Mouse (Mus musculus) embryonic facial prominence, embryonic 14.5 days (tissue): ENCODE results near the gene Sstr2. TPM values are rescaled to one million over a fixed set of nuclear protein-coding genes. Genes with fewer than 3 reads are reported as not detected.

Experiments used
- ATAC-seq: fragments of 200-750 bp; cut with Nextera tagmentation; 2 replicates; pipeline ENCODE4 v1.8.0; 2017; ENCODE audit warnings: low read depth, moderate number of reproducible peaks, moderate TSS enrichment
- DNase-seq: peaks from one replicate; pipeline ENCODE4 v3.0.0-alpha.2; 2015; ENCODE audit warnings: low spot score
- H3K27ac ChIP-seq: fragments of 300-500 bp; sonication (generic); replicated peaks from 2 replicates; pipeline ENCODE4 v1.5.1; 2014; ENCODE audit warnings: low read depth, mild to moderate bottlenecking, low read length, moderate library complexity
- H3K27me3 ChIP-seq: fragments of 300-500 bp; sonication (generic); replicated peaks from 2 replicates; pipeline ENCODE4 v1.6.1; 2014; ENCODE audit warnings: low read length; ENCODE audit not compliant: control insufficient read depth, insufficient read depth
- H3K36me3 ChIP-seq: fragments of 300-500 bp; sonication (generic); 2 replicates; pipeline ENCODE4 v1.6.1; 2014; ENCODE audit warnings: low read length, mixed read lengths; ENCODE audit not compliant: control insufficient read depth, insufficient read depth
- H3K4me1 ChIP-seq: fragments of 300-500 bp; sonication (generic); 2 replicates; pipeline ENCODE4 v1.6.1; 2014; ENCODE audit warnings: antibody characterized with exemption, low read length; ENCODE audit not compliant: control insufficient read depth, insufficient read depth
- H3K4me2 ChIP-seq: fragments of 300-500 bp; sonication (generic); 2 replicates; pipeline ENCODE4 v1.6.1; 2014; ENCODE audit warnings: low read depth, mild to moderate bottlenecking, low read length, moderate library complexity, mixed read lengths
- H3K4me3 ChIP-seq: fragments of 300-500 bp; sonication (generic); 2 replicates; pipeline ENCODE4 v1.5.1; 2014; ENCODE audit warnings: low read depth, mild to moderate bottlenecking, low read length
- H3K9ac ChIP-seq: fragments of 300-500 bp; sonication (generic); 2 replicates; pipeline ENCODE4 v1.6.1; 2014; ENCODE audit warnings: low read depth, mild to moderate bottlenecking, low read length, moderate library complexity, mixed read lengths
- H3K9me3 ChIP-seq: fragments of 300-500 bp; sonication (generic); 2 replicates; pipeline ENCODE4 v1.6.1; 2016; ENCODE audit warnings: low read length; ENCODE audit not compliant: control insufficient read depth
- WGBS: fragments of 180-500 bp; shearing (Covaris S2); extraction: QIAGEN DNeasy Blood & Tissue Kit; methylation state at CpG from one replicate; pipeline ENCODE4 v1.1.7; 2014; 5-methylcytosine and 5-hydroxymethylcytosine counted together
- polyA plus RNA-seq: library from polyadenylated mRNA; unstranded; fragments of >200 nt; fragmentation: Nextera tagmentation; extraction: Ambion mirVana; gene quantifications from 2 replicates; pipeline ENCODE4 v1.2.1, GENCODE M21; 2014

Gene Sstr2
- polyA plus RNA-seq, 1 experiment from 2014 or later = 0.71 TPM

GRCm38 (mm10) chr11:113597632-113598031 lies 21.5 kb upstream of the Sstr2 start:
- no peaks in the 10 kb centered on the region for H3K27me3 ChIP-seq
- no peaks in the 10 kb centered on the region for H3K36me3 ChIP-seq
- H3K9ac ChIP-seq = no peak overlapping the region
- H3K4me1 ChIP-seq = no peaks in the 10 kb centered on the region
- H3K4me3 ChIP-seq = no peak overlapping the region
- ATAC-seq (no peak), DNase-seq (no peak)
- WGBS = 84% methylated on average over 3 of the region's 3 CpGs
- H3K4me2 ChIP-seq = no peak overlapping the region
- no peaks in the 10 kb centered on the region for H3K9me3 ChIP-seq
- no peak overlapping the region for H3K27ac ChIP-seq

DNA sequence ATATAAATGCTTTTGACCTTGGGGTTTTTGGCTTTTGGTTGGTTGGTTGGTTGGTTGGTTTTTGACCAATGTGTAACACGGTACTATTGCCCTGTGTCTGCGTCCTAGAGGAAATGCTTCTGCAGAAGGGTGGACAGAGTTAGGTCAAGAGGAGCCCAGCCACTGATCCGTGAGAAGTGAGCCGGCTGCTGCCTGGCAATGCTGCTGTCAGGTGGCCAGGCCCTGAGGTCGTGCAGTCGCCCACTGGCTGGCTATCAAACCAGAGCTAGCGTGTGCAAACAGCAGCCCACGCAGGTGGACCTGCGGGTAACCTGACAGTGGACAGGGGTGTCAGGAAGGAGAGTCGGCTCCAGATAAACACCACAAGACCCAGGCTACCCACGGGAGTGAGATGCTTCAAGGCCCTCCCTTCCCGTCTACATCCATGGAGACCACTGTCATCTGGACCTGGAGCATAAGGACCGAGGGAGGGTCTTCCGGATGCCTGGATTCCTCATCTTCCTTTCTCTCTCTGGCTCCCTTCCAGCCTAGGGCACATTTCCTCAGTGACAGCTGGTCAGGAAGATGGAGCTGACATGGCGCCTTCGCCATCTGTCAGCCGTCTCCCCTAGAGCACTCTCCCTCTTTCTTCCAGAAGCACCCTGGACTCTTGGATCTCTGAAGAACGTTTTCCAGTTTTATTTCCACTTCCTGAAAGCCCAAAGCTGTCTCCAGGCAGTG lies 18.5 kb upstream of the Sstr2 start:
- Histone ChIP-seq H3K4me2 (no peak overlapping the region), H3K4me3 (no peak overlapping the region), H3K9ac (no peak overlapping the region), H3K9me3 (no peaks in the 10 kb centered on the region), H3K4me1 (peaks cover 5% of the 10 kb centered on the region; the same call in 1 of the 2 replicates), H3K27ac (no peak overlapping the region), H3K27me3 (no peaks in the 10 kb centered on the region), H3K36me3 (no peaks in the 10 kb centered on the region)
- ATAC-seq (no peak), DNase-seq (no peak)
- 82% methylated on average over 18 of the region's 18 CpGs for WGBS

GRCm38 (mm10) chr11:113601616-113602343 lies 17.4 kb upstream of the Sstr2 start:
- no peak overlapping the region for H3K9ac ChIP-seq
- no peak for ATAC-seq
- no peak for DNase-seq
- H3K36me3 ChIP-seq = no peaks in the 10 kb centered on the region
- no peak overlapping the region for H3K27ac ChIP-seq
- H3K27me3 ChIP-seq = no peaks in the 10 kb centered on the region
- H3K4me3 ChIP-seq = no peak overlapping the region
- 53% methylated on average over 12 of the region's 12 CpGs for WGBS
- H3K4me1 ChIP-seq = peaks cover 5% of the 10 kb centered on the region; the same call in 1 of the 2 replicates
- no peak overlapping the region for H3K4me2 ChIP-seq
- no peaks in the 10 kb centered on the region for H3K9me3 ChIP-seq

GRCm38 (mm10) chr11:113607556-113607955 lies 11.6 kb upstream of the Sstr2 start:
- Histone ChIP-seq H3K4me1 (peaks cover 18% of the 10 kb centered on the region), H3K27ac (no peak overlapping the region), H3K27me3 (no peaks in the 10 kb centered on the region), H3K36me3 (no peaks in the 10 kb centered on the region), H3K4me3 (no peak overlapping the region), H3K4me2 (no peak overlapping the region), H3K9me3 (no peaks in the 10 kb centered on the region), H3K9ac (no peak overlapping the region)
- DNase-seq = no peak
- ATAC-seq = no peak
- WGBS = 95% methylated on average over 12 of the region's 12 CpGs

DNA sequence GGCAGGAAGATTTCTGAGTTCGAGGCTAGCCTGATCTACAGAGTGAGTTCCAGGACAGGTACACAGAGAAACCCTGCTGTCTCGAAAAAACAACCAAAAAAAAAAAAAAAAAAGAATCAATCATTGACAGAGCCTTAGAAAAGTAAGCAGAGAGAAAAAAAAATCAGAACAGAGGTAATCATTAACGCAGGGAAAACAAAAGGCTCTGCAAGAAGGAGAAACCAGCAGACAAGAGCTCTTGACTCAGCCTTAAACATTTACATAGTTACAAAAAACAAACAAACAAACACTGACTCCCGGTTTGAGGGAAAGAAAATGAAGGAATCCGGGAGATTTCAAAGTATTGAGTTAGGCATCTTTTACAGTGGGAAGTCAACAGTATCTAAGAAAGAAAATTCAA lies 9.6 kb upstream of the Sstr2 start:
- 77% methylated on average over 5 of the region's 5 CpGs for WGBS
- ATAC-seq = no peak

GRCm38 (mm10) chr11:113610266-113610665 lies 8.9 kb upstream of the Sstr2 start:
- DNase-seq (peak; percentile 53), ATAC-seq (no peak)
- Histone ChIP-seq H3K4me3 (no peak overlapping the region), H3K9me3 (no peaks in the 10 kb centered on the region), H3K9ac (no peak overlapping the region), H3K4me1 (peaks cover 13% of the 10 kb centered on the region), H3K4me2 (no peak overlapping the region), H3K27me3 (no peaks in the 10 kb centered on the region), H3K27ac (no peak overlapping the region), H3K36me3 (no peaks in the 10 kb centered on the region)
- WGBS = 62% methylated on average over 5 of the region's 5 CpGs

More for the DNA sequence above, 9.6 kb upstream of the Sstr2 start:
- no peak overlapping the region for H3K4me3 ChIP-seq
- H3K36me3 ChIP-seq = no peaks in the 10 kb centered on the region
- H3K27me3 ChIP-seq = no peaks in the 10 kb centered on the region
- peaks cover 13% of the 10 kb centered on the region for H3K4me1 ChIP-seq
- no peak overlapping the region for H3K27ac ChIP-seq
- no peak for DNase-seq
- no peaks in the 10 kb centered on the region for H3K9me3 ChIP-seq
- H3K9ac ChIP-seq = no peak overlapping the region
- H3K4me2 ChIP-seq = no peak overlapping the region

DNA sequence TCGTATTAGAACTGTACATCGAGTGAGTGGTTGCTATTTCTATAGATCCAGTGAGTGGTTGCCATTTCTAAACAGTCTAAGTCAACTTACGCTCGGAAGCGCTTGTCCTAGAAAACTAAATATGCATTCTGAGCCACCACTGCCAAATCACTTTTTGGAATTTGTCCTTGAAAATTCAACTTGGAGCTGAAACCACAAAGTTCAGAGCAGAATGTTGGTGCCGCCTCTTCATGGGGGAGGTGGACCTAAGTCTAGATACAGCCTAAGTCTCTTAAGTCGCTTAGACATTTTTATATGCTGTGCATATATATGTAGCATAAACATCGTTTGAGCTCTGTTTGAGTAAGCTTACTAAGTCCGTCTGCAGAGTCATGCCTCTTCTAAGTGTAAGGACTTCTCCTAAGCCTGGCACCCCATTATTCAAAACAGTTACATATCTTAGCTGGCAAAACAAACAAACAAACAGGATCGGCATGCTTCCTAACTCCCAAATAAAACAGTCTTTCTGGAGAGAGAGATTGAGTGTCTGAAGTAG lies 8.0 kb upstream of the Sstr2 start:
- no peak overlapping the region for H3K9ac ChIP-seq
- peaks cover 13% of the 10 kb centered on the region for H3K4me1 ChIP-seq
- H3K36me3 ChIP-seq = no peaks in the 10 kb centered on the region
- no peaks in the 10 kb centered on the region for H3K9me3 ChIP-seq
- no peak overlapping the region for H3K4me3 ChIP-seq
- no peak overlapping the region for H3K4me2 ChIP-seq
- WGBS = 81% methylated on average over 10 of the region's 10 CpGs
- H3K27ac ChIP-seq = 0 out of 2 replicates have a peak overlapping the region, but pooled peaks have one; percentile 39
- ATAC-seq (no peak), DNase-seq (no peak)
- H3K27me3 ChIP-seq = no peaks in the 10 kb centered on the region

DNA sequence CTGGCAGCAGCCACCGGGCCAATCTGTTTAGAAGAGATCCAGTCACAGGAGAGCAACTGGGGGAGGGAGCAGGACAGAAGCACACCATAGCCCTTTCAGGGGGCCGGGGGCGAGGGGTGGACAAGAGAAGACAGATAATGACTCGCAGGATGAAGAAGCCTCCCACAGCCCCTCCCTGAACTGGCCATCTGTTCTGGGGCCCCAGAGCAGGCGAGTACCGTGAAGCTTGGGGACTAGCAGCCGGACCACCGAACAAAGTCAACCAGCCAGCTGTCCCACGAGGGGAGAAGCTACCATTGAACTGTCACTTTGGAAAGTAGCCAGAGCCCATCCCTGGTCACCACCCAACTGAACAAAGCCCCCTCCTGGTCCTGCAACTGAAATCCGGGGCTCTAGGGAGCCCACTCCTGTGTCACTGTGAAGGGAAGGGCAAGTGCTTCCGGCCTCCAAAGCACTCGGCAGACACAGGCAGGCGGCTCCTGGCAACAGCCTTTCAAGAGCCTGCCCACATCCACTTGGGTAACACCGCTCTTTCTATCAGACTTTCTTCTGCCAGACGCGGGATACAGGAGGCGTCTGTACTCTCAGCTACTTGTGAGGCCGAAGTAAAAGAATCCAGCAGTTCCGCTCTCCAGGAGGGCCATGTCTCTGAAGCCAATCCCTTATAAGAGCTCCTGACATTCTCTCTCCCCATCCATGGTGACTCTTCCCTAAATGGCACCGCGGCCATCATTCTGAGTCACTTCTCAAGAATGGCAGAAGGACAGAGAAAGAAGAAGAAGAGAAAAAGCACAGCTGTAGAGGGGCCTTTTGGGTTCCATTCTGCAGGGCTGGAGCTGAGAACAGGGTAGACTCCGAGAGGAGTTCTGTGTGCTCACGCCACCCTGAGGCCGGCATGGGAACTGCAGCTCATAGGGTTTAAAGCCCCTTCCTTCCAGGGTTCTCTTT lies 7.2 kb upstream of the Sstr2 start:
- Histone ChIP-seq H3K27ac (0 out of 2 replicates have a peak overlapping the region, but pooled peaks have one; percentile 39), H3K4me2 (peak overlapping the region; percentile 23), H3K4me3 (no peak overlapping the region), H3K9ac (peak overlapping the region; percentile 23; the same call in 1 of the 2 replicates), H3K9me3 (no peaks in the 10 kb centered on the region), H3K36me3 (no peaks in the 10 kb centered on the region), H3K4me1 (peaks cover 13% of the 10 kb centered on the region), H3K27me3 (no peaks in the 10 kb centered on the region)
- ATAC-seq = peak; percentile 70
- 17% methylated on average over 19 of the region's 24 CpGs for WGBS
- peak; percentile 60 for DNase-seq
